Mouse (Mus musculus) layer of hippocampus, adult 9-10 months (tissue): ENCODE measurements around the gene Madd.
A peak's percentile ranks its signal among the peaks of the same experiment; 100 is the strongest.

Experiments used
- DNase-seq: peaks from one replicate; pipeline ENCODE4 v3.0.0; 2022; ENCODE audit warnings: low spot score

Madd gene

DNA sequence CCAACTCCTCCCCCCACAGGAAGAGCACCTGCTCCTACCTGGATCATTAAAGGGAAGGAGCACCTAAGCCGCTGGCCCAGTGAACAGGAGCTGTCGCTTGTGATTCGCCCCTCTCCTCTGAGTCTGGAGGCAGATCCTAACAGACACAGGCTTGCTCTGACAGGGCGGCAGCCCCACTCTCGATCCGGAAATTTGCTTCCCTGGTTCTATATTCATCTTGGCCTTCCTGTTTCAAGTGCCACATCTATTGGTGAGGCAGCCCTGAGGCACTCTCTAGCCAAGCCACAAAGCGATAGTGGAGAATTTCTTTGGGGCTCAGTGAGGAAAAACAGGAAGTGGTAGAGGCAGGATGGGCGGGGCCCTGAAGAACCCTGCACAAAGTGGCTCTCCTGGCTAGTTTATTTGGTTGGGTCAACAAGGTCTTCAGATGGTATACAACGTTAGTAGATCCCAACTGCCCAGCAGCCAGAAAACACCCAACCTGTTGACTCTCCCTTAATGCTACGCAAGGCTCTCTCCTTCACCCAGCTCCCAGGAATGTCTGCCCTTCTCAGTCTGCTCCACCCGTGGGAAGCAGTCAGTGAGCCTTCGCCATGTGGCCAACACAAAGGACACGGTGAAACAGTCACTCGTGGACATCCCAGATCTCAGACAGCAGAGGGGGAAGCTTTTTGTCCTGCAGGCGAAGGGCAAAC lies at the start of gene Madd:
Madd (minus strand) TSS at position 127 of the 695 bp plus-strand sequence.
- no peak for DNase-seq

DNA sequence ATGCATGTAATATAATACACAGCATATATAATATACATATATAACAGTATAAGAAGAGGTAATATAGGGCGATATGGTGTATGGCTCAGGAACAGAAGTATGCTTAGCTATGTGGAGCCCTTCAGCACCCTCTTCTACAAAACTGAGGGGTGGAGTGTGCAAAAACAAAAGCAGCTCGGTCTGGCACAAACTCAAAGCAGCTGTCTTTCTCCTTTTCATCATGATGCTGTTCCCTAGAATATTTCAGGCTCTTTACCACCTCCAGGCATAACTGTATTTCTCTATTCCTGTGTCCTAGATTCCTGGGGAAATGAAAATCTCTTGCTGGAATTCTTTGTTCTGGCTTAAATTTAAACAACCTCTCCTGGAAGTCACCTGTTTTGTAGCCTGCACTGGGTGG lies 46.1 kb upstream of the Madd start:
- no peak for DNase-seq

DNA sequence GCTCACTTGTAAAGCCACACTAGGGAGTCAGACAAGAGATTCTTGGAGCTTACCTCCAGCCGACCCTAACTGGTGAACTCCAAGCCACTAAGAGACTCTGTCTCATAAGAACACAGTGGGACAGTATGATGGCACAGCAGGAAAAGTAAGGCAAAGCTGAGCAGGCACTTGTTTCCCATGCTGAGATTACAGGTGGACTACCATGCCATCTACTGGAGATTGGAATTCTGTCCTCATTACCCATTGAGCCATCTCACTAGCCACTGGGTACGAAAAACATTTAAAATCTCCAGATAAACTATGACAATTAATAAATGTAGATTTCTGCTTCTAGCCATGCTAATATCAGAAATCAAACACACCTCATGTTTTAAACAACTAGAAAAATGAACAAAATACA lies 40.0 kb upstream of the Madd start:
- DNase-seq: no peak

DNA sequence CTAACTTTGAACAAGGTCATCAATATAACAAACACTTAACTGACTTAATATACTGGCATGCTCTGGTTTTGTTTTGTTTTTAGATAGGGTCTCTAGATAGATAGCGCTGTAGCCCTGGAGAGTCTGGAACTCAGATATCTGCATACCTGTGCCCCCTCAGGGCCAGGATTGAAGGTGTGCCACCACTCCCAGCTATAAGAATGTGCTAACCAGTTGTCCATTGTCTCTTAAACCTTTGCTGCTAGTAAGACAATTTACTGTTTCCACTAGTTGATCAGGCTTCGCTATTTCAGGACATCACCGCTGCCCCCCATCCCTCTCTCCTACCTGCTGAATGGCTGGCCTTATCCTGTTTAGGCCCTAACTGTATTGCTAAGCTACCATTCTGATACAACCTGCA lies 36.9 kb upstream of the Madd start:
- DNase-seq: no peak

DNA sequence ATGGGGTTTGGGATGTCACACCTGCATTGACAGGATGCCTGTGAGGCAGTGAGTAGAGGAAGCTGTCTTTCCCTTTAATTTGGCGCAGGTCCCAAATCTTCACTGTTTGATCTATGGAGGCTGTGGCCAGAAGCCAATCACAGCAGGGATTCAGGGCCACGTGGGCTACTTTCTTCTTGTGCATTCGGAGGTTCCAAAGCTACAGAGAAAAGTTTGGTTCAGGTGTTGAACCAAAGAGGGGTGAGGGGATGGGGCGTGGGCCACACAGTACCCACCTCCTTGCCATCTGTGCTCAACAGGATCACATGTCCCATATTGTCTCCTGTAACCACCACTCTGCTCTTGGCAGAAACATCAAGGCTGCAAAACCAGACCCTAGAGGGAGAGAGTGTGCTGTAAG lies 33.4 kb upstream of the Madd start:
- no peak for DNase-seq

DNA sequence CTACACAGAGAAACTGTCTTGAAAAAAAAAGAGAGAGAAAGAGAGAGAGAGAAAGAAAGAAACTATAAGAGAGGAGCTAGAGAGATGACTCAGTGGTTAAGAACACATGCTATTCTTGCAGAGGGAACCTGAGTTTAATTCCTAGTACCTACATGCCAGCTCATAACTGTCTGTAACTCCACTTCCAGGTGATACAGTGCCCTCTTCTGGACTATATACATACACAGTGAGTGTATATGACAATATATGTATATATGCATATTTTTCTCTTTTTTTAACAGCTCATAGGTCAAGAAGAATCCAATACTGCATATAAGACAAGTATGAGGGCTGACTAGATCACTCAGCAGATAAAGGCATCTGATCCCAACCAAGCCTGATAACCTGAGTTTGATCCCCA lies 29.7 kb upstream of the Madd start:
- DNase-seq: no peak

DNA sequence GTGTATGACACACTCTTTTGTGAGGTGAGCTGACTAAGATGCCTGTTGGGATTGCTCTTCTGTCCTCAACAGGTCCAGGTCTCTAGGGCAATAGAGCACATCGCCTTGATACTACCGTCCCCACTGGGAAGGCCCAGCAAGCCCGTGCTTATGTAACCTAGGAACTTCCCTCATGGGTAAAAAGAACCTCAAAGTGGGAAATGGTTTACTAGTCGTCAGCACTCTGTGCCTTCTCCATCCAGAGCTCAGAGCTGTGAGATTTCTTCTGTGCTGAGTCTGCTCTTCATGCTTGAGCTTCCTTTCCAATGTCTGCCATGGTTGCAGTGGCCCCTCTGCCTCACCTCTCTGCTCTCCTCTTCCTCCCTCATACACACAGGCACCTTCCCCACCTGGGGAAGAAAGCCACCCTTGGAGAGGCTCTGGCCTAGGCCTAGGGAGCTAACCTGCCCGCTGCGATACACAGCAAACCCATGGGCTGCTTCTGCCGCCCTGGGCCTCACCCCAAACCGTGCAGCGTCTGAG lies 22.7 kb upstream of the Madd start:
- DNase-seq: no peak

DNA sequence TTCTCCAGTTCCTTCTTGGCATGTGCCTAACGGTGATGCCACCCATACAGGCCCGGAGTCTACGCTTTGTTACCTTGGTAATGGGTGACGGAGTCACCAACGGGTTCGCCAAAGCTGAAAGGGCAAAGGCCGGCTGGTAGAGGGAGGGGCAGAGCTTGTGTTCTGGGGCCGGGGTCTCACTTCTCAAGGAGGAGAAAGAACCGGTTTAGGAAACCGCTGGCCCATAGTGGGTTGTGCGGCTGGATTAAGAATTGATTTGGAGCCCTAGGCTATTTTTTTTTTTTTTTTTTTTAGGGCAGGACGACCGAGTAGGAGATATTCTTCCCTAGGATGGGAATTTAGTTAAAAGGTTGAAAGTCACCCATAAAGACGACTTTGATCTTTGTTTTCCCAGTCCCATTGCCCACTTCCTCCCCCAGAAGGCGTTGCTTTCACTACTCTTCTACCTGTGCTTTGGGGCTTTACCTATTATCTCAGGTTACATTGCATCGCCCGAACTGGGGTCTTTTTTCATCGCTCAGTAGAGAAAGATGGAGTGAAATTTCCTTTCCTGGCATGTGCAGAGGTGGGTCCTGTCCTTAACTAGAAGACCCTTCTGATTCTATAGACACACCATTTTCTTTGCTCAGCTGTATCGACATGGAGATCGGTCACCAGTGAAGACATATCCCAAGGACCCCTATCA lies 19.5 kb upstream of the Madd start:
- no peak for DNase-seq

DNA sequence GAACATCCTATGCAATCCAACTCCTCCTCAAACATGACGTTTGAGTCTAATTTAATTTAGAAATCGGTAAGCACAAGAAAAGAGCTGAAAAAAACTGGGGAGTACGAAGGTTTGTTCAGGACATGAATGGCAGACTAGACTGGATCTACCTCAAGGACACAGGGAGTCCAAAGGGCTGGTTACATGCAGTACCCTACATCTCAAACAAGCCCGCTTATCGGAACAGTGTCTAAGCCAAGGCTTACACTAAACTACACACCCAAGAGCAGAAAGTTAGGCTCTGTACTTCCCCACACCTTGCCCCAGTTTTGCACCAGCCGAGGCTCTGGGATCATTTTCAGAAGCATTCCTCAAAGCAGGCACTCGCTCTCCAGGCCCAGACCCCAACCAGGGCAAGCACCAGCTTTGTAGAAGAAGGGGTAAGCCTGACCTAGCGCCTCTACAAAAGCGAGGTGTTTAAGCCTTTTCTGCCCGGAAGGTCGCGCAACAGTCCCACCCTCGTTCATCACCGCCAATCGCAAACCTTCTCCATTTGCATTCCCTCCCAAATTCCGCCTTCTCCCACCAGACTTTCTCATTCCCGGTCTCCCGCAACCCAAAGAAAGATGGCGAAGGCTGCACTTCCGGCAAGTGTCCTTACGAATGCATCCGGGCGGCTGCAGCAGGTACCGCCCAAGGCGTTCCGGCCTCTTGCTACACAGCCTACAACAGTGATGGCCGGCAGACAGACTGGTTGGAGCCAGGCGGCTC lies 18.8 kb upstream of the Madd start, which contains the start of the genes Nr1h3 and Acp2:
Nr1h3 (minus strand) TSS at position 613 of the 750 bp plus-strand sequence.
Acp2 (plus strand) TSS at position 664 of the 750 bp plus-strand sequence.
- peak; percentile 96 for DNase-seq

DNA sequence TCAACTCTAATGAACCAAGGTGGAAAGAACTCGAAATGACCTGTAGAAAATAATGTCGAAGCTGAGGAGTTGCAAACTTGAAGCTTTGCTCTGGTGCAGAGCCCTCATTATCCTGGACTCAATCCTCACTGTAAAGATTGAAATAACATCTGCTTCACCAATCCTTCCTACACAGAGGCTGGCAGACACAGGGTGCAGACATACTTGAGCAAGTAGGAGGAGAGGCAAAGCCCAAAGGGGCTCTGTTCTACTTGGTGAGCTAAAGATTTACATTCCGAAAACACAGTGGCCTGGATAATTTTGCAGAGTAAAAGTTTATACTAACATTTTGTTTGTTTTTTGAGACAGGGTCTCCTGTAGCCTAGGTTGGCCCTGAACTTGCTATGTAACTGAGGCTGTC lies 15.3 kb upstream of the Madd start:
- no peak for DNase-seq

DNA sequence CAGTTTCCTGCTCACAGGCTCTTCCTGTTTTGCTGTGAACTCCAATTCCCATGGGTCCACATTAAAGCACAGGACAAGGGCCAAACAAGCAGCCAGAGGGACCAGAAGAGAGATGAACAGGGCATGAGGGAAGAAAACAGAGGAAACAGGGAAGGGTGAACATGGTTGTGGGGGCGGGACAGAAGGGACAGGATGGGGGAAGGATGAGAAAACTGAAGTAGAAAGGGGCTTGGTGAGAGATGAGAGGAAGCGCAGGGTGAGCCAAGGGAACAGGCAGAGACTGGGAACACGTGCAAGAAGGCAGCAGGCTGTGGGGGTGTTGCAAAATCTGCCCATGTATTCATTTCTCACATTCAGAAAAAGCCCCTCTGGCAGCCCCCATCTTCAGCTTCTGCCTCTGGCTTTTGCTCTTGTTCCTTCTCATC lies 13.0 kb upstream of the Madd start:
- no peak for DNase-seq

DNA sequence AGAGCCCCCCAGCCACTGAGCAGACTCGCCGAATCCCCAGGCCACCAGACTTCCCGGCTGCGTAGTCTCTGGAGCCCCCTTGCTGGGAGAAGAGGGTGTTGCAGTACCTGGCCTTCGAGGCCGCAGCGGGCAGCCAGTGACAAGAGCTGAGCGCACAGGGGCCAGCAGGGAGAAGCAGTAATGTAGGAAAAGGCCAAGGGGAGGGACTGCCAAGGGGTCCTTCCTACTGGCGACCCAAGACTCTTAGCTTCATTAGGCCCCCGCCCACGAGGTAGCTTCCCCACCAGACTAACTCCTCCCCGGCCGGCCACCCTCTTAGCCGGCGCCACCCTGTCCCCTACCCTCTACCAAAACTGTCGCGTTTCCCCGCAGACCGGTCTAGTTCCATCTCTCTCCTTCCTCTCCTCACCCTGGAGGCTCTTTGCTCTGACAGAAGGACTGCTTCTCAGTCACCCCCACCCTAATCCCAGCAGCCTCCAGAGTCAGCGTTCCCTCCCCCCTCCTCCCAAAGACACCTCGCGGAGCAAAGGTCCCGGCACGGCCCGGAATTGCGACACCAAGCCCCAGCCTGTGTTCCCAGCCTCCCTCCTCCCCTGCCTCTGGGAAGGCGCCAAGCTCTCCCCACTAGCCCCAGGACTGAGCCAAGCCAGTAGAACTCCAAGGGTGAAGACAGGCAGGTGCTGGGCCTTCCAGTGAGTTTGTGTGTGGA lies 11.1 kb upstream of the Madd start:
- DNase-seq: no peak

DNA sequence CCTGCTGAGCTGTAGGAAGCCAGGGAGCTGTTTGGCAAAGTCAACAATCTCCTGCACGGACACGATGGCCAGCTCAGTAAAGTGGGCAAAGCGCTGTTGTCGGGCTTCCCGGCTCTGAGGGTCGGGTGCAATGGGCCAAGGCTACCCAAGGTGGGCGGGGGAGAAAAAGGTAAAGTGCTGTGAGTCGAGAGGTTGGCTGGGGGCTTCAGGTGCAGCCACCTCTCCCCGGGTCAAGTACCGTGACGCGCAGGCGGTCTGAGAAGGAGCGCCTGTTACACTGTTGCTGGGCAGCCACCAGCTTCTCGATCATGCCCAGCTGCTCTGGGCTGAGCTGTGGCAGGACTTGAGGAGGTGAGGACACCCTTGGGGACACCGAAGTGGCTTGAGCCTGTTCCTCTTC lies 6.9 kb upstream of the Madd start:
- no peak for DNase-seq

DNA sequence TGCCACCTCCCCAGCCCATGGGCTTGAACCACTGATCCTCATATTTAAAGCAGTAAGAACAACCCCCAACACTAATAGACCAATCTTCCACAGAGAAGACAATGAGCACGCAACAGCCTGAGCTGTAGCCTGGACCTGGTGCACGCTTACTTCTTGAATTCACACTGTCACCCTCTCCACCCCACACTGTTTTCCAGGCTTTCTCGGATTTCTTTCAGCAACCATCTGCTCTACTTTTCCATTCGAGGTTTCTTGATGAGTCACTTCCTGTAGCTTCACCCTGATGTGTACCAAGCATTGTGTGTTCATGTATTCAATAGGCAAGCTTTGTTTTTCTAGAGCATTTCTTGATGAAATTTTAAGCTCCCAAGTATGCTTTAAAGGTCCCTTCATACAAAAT lies 3.8 kb upstream of the Madd start:
- no peak for DNase-seq

DNA sequence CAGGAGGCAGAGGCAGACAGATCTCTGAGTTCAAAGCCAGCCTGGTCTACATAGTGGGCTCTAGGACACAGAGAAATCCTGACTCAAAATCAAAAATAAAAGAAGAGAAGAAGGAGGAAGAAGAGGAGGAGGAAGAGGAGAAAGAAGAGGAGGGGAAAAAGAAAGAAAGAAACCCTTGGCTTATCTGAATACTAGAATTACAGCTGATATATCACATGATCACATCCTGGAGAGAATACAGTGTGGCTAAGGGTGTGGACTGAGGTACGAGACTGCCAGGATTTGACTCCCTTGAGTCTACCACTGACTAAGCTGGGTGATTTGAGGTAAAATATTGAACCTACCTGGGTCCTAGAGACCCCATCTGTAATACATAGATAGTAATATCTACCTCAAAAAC lies 2.6 kb upstream of the Madd start:
- DNase-seq: no peak

DNA sequence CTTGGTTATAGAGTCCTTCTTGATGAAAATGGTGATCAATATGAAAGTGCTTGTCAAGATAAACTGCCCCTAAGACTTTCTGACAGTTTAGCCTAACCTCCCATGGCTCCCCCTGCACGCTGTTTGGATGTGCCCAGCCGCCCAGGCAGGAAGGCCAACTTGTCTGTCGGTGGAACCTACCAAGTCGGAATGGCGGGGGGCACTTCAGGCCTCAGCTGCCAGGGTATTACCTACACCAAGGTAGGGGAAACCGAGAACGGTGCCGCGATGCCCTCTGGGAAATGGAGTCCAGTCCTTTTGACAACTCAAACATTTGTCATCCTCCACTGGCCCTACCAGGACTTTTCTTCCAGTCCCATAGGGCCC lies 506 bp downstream of the Madd start:
- DNase-seq: peak; percentile 93

DNA sequence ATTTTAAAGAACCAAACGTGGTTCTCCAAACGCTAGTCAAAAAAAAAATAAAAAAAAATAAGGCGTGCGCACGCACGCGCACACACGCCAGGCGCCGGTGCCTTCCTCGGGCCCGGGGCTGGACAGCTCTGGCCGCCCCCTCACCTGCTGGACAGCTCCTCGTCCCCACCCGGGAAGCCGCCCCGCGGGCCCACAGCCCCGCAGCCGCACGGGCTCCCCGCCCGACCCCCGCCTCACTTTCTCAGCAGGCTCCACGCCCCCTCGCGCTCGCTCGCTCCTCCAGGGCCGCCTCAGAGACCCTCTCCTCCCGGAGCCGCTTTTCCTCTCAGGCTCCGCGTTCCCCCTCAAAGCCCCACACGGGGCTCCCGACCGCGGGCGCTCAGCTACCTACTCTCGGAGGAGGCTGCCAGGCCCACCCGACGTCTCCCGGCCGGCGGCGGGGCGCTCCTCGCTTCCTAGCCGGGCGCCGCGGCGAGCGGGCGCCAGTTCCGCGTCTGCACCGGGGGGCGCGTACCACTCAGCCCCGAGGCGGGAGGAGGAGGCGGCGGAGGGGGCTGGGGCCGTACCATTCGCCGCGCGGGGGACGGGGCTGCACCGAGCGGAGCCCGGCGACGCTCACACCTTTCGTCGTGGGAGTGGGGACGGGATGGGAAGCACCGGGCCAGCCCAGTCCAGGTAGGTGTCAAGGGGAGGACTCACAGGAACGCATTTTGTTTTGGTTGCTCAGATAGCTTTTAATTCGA lies 1.1 kb downstream of the Madd start:
- no peak for DNase-seq

DNA sequence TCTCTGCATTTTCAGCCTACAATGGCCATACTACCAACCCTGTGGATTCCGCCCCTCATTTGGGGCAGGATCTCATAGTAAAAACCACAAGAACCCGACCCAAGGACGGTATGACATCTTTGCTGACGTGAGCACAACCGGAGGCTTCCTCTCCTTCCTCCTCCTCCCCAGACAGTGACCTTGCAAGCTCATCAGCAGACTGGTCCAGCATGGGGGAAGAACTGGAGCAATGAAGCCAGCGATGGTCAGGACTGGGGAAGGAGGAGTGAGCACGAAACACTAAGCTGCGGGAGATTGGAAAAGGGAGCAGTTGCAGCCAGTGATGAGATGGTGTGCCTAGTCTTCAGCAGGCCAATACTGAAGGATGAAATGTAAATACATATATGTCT lies 1.6 kb downstream of the Madd start:
- DNase-seq: no peak

DNA sequence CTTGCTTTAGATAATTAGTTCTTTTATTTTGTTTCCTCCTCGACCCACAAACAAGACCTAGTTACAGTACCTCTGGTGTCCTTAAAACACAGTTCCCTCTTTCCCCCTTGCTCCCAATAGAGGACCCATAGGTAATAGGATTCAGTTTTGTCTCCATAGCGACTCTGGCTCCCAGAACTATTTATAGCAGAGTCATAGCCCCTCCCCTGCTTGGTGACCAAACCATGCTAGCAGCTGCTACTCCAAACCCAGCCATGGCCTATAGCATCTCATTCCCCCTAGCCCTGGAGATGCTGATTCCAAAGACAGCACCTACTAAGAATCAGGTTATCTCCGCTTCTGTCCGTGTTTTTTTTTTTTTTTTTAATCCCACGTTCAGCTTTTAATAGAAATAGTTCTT lies 2.9 kb downstream of the Madd start:
- no peak for DNase-seq

DNA sequence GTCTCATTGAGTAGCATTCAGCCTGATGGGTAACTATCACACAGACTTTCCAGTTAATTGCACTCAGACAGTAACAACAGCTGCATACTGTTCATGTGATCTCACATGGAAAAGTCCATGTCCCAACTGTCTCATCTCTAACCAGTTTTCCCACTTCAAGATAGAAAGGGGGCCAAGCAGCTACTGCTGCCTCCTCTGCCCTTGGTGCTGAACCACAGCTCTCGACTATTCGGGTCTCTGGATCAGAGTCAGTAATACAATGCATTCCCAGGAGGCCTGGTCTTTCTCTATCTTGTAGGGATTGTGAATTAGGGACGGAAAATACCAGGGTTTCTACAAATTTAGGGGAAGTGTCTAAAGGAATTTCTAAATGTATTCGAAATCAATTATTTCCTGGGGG lies 3.8 kb downstream of the Madd start:
- no peak for DNase-seq

DNA sequence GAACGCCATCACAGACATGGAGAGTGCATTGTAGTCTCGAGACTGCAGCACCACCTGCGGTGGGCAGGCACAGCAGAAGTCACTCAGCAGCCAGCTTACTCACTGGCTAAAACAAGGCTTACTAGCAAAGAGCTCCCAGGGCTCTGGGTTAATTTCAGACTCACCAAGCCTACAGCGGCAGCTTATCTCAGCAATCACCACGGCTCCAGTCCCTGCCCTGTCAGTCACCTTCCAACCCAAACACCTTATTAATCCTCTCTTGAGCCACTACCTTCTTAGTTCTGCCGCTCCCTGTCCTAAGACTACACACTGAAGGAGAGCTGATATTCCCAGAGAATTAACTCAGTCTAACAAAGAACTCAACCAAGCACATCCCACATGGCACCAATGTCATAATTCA lies 7.4 kb downstream of the Madd start:
- DNase-seq: no peak

DNA sequence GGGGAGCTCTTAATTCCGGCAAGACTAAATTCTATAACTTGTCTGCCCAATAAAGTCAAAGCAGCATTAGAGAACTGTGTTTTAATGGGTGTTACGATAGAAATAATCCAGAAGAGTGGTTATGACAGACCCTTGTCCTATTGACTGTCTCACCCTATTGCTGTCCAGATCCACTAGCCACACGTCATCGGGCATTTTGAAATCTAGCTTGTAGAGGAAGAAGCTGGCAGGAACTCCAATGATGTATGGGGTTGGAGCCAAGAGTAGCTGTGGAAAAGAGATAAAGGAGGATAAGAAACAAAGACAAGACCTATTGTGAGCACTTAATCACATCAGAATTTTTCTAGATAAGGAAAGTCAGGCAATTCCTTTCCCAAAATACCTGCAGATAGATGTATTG lies 8.1 kb downstream of the Madd start:
- no peak for DNase-seq
